Mouse (Mus musculus): ENCODE results near the gene Sgcd. TPM values are rescaled to one million over a fixed set of nuclear protein-coding genes. Genes with fewer than 3 reads are reported as not detected.
"Not testable (repeated sequence)": the region's sequence is repeated elsewhere in the genome, so short reads cannot be mapped to it uniquely, and the experiment has no call there.

The Sgcd gene
- total RNA-seq, 2 experiments from 2014 or later = 11.8 to 13.7 TPM

- DNase-seq = no peak
Observed at GRCm38 (mm10) chr11:47447790-47448189, 541.0 kb downstream of the Sgcd start.

GRCm38 (mm10) chr11:47446337-47446736, 542.4 kb downstream of the Sgcd start:
- no peak for DNase-seq

DNA sequence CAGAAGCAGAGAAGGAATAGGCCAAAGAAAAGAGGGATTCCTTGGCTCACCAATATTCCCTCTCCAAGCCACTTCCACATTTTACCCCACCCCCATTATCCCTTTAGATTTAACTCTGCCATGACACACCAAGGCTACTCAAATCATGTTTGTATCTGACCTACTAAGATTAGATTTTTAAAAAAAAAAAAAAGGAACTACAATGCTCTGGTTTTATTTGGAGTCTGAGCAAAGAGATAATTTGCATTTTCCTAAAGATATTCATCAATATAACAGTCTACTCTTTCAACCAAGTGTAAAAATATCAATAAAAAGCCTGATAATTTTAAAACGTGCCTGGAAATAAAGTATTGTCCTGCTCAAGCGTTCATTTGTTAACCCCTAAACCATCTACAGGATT, 543.1 kb downstream of the Sgcd start:
- no peak for DNase-seq

GRCm38 (mm10) chr11:47442266-47442665, 546.5 kb downstream of the Sgcd start:
- no peak for DNase-seq

DNA sequence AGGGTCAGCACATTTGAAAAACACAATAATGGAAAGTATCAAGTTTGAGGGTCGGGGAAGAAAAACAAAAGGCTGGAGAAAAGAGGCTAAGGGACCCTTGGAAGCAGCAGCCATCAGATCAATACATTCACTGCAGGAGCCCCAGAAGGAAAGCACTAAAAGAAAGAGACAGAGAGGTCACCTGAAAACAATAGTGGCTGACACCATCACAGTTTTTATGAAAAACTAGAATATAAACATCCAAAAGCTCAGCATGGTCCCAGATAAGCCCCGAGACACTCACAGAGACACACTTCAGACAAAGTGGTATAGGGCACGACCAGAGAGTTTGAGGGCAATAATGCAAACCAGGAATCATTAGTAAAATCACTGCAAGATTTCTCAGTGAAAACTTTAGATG, 589.2 kb downstream of the Sgcd start:
- DNase-seq = no peak

DNA sequence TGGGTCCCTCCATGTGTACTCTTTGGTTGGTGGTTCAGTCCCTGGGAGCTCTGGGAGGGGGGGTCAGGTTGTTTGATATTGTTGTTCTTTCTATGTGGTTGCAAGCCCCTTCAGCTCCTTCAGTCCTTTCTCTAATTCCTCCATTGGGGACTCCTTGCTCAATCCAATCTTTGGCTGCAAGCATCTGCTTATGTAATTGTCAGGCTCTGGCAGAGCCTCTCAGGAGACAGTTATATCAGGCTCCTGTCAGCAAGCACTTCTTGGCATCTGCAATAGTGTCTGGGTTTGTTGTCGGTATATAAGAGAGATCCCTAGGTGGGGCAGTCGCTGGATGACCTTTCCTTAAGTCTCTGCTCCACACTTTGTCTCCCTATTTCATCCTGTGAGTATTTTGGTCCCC, 598.0 kb downstream of the Sgcd start:
- not testable (repeated sequence) for DNase-seq

DNA sequence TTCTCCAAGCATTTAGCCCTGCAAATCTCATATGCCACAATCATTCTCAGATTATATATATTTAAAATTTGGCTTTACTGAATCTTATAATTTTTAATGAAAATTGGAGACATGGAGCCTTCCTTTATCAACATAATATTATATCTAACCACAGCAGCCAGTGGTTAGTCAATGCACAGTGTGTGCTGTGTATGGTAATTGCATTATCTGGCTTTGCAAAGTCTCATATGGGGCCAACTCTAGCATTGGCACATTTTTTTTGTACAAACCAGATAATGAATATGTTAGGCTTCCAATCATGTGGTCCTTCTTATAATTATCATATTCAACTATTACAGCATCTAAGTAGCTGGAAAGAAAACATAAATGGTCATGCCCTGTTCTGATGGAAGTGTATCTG, 599.4 kb downstream of the Sgcd start:
- no peak for DNase-seq

DNA sequence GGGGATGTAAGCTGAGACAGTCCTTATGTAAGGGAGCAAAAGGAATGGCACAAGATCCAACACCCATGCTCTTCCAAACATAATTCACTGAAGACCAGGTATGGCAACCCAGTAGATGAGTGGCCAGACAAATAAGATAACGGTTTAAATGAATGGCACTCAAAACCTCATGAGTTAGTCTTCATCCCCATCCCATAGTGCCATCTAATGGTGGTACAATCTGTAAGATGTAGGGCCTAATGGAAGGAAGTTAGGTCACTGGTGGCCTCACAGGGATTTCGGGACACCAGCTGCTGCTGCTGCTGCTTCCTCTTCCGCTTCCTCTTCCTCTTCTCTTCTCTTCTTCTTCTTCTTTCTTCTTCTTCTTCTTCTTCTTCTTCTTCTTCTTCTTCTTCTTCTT, 601.0 kb downstream of the Sgcd start:
- DNase-seq = no peak

DNA sequence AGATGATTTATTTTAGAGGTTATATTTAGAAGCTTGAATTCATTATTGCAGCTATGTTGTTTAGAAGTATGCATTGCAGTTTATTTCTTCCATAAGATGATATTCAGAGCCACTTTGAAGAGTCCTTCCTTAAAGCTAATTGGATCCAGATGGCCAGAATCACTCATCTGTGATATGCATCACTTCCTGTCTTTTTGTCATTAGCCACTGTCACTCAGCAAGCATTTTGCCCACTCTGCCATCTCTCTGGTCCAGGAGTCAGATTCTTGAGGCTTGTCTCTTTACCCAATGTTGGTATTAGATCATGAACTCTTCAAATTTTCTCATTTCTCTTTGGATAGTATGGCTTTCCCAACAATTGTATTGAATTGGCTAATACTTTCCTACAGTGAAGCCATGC, 602.6 kb downstream of the Sgcd start:
- DNase-seq = no peak

DNA sequence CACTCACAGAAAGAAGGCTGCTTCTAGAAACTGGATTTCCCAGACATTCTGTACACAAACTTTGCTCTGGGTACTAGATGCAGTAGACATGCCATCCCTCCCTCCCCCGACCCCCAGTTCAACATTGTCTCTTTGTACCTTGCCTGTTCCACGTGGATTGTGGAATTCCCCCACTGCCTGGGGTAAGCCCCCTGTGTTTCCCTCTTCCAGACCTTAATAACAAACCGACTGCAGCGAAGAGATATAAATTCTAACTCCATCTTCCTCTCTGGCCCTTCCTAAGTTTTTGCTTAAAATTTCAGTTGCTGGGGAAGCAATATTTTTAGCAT, 609.2 kb downstream of the Sgcd start:
- DNase-seq = no peak

DNA sequence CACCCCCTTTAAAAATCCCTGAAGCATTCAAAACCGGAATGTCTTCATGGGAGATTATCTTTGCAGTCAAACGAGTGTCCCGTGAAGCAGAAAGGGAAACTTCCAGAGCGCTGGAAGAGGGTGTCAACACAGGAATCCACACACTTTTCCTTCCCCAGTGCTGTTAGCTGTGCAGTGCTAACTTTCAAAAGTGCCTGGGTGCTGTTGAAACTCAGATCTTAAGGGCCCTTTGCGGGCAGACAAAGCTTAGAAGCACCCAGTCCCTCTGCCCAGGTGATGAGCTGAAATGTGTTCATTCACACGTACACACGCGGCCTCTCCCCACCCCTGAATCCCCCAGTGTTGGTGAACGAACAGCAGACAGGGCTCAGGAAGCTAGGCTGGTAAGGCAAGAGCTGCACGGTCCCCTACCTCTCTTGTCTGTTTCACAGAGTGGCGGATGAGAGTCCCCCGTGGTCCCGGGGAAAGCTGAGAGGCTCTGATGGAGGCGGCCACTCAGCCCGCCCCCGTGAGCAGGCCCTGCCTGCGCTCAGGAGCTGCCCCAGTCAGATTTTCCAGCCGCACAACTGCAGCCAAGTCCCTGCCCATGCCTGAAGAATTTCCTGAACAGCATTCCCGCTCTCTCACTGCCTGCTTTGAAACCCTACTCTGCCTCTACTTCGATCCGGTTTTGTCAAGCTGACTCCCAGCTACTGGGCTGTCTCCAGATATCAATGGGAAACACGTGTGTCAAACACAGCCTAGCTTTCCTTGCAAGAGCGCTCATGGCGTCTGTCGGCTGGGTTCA, 609.7 kb downstream of the Sgcd start:
- DNase-seq = peak; percentile 7 to 14

GRCm38 (mm10) chr11:47377421-47377820, 611.3 kb downstream of the Sgcd start:
- DNase-seq = no peak

- DNase-seq = no peak
Observed at GRCm38 (mm10) chr11:47376915-47377314, 611.9 kb downstream of the Sgcd start.

DNA sequence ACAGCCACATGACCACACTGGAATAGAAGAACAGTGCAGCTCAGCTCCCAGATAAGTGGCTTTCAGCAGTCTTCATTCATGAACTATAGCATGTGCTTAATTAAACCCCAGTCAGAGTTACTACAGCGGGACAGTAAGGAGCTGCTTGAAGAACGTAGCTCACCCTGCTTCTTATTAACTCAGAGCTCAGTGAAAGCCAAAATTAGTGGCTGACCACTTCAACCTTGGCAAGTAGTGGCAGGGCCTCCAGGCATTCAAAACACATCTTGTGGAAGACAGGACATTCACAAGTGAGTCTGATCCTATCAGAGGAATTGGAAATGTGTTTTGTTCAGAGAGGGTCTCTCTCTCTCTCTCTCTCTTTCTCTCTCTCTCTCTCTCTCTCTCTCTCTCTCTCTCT, 617.2 kb downstream of the Sgcd start:
- no peak for DNase-seq

- DNase-seq = no peak
Observed at GRCm38 (mm10) chr11:47351585-47351984, 637.2 kb downstream of the Sgcd start.

DNA sequence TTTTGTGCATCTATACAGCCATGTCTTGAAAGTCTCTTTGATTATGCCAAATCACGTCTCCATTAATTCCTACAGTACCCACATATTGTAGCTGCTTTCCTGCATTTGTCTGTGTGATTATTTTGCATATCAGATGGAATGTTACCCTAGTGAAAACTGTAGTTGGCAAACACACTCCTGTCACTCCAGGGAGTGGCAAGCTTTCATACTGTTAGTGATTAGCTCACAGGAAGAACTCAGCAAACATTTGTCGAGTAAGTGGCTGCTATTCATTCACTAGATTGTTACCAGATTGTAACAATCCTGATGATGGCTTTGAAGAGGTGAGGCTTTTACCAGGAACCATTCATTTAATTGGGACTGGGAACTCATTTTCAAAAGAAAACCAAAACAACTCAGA, 645.3 kb downstream of the Sgcd start:
- no peak for DNase-seq

DNA sequence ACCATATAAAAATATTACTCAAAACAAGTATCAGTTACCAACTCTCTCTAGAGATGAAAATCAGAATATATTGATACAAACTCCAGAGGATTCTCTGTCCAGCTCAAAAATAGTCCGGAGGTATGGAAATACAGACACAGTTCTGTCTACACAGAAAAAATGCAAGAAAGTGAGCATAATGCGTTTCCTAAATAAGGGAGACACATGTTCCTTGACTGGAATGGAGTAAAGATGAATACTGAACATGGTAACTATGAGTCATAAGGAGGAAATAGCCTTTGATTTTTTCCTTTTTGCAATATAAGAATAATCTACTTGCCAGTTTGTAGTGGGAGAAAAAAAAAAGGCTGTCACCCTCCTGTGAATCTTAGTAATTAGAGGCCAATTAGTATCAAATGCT, 655.1 kb downstream of the Sgcd start:
- DNase-seq = no peak

- no peak for DNase-seq
Observed at GRCm38 (mm10) chr11:47305579-47305978, 683.2 kb downstream of the Sgcd start.

DNA sequence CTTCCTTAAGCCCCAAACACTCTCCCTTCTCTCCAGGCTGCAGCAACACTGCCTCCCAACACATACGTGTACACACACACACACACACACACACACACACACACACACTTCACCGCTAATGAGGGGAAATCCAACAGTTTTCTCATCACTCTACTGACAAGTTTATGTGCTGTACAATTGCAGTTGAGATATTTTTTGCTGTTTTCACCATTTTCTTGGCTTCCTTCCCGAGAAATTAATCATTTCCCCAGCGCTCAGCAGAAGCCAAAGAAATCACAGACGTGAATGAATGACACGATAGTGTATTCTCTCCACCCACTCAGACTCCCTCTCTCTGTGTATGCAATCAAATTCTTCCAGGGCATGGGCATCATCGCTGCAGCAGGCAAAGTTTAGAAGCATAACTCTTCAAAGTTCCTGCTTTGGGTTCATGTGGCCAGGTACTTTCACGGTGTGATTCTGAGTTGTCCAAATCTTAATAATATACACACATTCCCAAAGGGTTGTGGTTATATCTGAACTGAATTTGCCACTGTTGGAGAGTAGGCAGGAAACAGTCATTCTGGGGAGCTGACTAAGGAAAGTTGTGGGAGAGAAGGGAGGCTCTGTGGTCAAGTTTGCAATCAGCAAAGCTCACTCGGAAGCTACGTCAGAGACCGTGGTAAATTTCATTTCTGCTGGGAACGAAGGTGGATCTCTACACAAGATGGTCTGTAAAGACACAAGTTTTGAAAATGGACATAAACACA, 683.9 kb downstream of the Sgcd start:
- DNase-seq = peak; percentile 21 to 24

DNA sequence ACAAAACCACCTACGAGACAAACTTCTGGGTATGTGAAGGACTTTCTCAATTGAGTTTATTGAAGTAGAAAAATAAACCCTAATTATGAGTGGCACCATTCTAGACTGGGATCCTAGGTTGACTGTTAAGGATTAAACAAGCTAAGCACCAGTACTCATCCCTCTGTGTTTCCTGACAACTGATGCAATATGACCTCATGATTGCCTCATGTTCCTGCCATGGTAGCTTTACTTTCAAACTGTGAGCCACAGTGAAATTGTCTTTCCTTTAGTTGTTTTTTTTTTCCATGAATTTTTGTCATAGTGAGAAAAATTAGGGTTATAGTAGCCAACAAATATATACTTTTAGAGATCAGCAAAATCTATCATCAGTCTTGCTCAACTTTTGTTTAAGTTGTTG, 689.0 kb downstream of the Sgcd start:
- DNase-seq = no peak

DNA sequence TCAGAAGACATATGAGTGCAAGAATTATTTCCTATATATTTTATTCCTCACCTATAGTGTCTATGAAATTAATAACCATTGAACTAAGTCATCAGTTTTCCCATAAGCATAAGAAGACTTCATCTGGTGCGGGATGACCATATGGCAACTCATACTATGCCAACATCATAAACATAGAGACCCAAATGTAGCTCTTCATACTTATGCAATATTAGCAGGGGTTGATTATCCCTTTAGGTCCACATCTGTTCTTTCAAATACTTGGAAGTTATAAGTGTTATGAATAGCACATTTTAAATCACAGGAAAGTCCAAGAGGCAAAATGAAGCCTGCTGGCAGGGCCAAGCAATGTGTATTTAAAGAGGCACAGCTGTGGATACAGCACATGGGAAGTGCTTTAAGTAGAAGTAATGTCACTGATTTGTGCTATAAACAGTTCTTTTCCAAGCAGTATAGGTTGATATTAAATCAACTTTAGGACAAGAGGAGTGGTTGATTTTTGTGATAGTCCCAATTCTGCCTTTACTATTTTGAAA, 690.9 kb downstream of the Sgcd start:
- DNase-seq = no peak

GRCm38 (mm10) chr11:47294741-47295140, 694.0 kb downstream of the Sgcd start:
- no peak for DNase-seq

DNA sequence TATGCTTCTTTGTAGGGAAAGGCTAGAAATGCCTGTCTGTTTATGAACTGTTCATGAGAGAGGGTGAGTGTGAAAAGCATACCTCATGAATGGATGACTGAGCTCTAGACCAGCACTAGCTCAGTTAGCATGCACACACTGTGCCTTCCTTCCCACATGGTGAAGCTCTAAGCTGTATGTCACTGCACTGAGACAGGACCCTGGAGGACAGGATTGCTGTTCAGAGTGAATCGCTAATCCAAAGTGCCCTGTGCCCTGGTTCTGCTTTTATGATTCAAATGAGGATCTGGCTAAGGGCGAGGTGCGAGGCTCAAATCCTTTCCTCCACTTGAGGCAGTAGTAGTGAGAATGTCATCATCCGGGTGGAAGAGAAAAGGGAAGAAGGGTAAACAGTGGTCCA, 712.2 kb downstream of the Sgcd start:
- DNase-seq = no peak

GRCm38 (mm10) chr11:47268556-47268955, 720.2 kb downstream of the Sgcd start:
- DNase-seq = peak; percentile 5 to 9

Data from layer of hippocampus, postnatal 36 days (tissue).